Mouse (Mus musculus): Measurements from ENCODE around the gene Nap1l5. TPM values are rescaled to one million over a fixed set of nuclear protein-coding genes. Genes with fewer than 3 reads are reported as not detected.

Gene Nap1l5
- total and polyA plus RNA-seq, 3 experiments, result not detected

DNA sequence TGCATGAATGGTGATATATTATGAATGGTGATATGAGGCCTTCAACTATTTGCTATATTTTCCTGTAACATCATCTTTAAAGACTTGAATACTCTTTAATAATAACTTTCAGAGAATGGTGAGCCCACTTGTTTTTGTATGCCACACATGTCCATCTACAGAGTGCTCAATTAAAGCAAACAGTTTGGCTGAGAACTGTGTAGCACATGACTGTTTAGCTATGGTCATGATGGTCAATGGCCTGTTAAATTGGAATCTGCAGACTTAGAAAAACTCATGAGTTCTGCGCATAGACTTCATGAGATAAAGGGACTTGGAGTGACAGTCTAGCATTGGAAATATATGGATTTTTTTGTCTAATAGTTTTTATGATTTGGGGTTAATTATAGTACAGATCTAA is 43.5 kb upstream of the Nap1l5 start:
- Histone ChIP-seq H3K27me3 (replicated peaks) (no peaks in the 10 kb centered on the region), H3K36me3 (replicated peaks in 1 of 2; ENCODE audit: control insufficient read depth in 1 of 2, insufficient read depth in 1 of 2, low read length in 1 of 2) (no peaks in the 10 kb centered on the region), H3K27ac (ENCODE audit: insufficient read depth, low read depth) (no peak overlapping the region), H3K79me2 (replicated peaks; ENCODE audit: control insufficient read depth, extremely low read depth, insufficient read depth, poor library complexity, severe bottlenecking) (no peaks in the 10 kb centered on the region), H3K9me3 (replicated peaks; ENCODE audit: low read length) (no peaks in the 10 kb centered on the region), H3K4me1 (ENCODE audit: control insufficient read depth in 1 of 2, insufficient read depth in 2 of 2) (no peaks in the 10 kb centered on the region; a peak in 1 of 4 replicates), H3K4me3 (replicated peaks in 1 of 3; ENCODE audit: low read depth in 2 of 3, low read length in 2 of 3, poor library complexity in 1 of 3) (no peak overlapping the region), H3K4me2 (ENCODE audit: insufficient read depth, low read depth, poor library complexity, severe bottlenecking) (no peak overlapping the region), H3K9ac (ENCODE audit: insufficient read depth, low read depth) (no peak overlapping the region)
- no peak for DNase-seq (ENCODE audit: extremely low read depth)
- in situ Hi-C loops (cut with MboI; ENCODE audit: low pct_ligation_motif_present, low pct_unique_long_range_greater_than_20kb, low sequenced_read_pairs) (no loop called here), dilution Hi-C loops (cut with MboI; ENCODE audit: extremely low pct_ligation_motif_present, extremely low pct_unique_long_range_greater_than_20kb, low sequenced_read_pairs) (no loop called here)
- TF ChIP-seq UBTF (IDR thresholded peaks at IDR 0.05; ENCODE audit: low read depth, low read length) (no peak), CTCF (conservative IDR thresholded peaks at IDR 0.05 in 1 of 2, IDR thresholded peaks at IDR 0.05 in 1 of 2; ENCODE audit: low read depth in 2 of 2, low read length in 2 of 2) (no peak), CHD1 (IDR thresholded peaks at IDR 0.05; ENCODE audit: low read depth, low read length) (no peak), IRF4 (IDR thresholded peaks at IDR 0.05; ENCODE audit: low read depth, low read length) (no peak), ZKSCAN1 (IDR thresholded peaks at IDR 0.05; ENCODE audit: borderline replicate concordance, low read depth, low read length) (no peak), MAFK (IDR thresholded peaks at IDR 0.05; ENCODE audit: insufficient replicate concordance, low read length) (no peak), MYC (IDR thresholded peaks at IDR 0.05; ENCODE audit: low read depth, low read length) (no peak), BHLHE40 (IDR thresholded peaks at IDR 0.05; ENCODE audit: low read depth, low read length) (no peak), JUND (conservative IDR thresholded peaks at IDR 0.05; ENCODE audit: low read depth, low read length) (no peak), NRF1 (IDR thresholded peaks at IDR 0.05; ENCODE audit: low read depth, low read length) (no peak), ETS1 (conservative IDR thresholded peaks at IDR 0.05; ENCODE audit: low read depth, low read length) (no peak), E2F4 (IDR thresholded peaks at IDR 0.05; ENCODE audit: insufficient replicate concordance, low read depth, low read length) (no peak), NELFE (IDR thresholded peaks at IDR 0.05; ENCODE audit: low read depth, low read length) (no peak), POLR2A (IDR thresholded peaks at IDR 0.05; ENCODE audit: low read depth, low read length) (no peak), EP300 (IDR thresholded peaks at IDR 0.05; ENCODE audit: low read length) (no peak)

DNA sequence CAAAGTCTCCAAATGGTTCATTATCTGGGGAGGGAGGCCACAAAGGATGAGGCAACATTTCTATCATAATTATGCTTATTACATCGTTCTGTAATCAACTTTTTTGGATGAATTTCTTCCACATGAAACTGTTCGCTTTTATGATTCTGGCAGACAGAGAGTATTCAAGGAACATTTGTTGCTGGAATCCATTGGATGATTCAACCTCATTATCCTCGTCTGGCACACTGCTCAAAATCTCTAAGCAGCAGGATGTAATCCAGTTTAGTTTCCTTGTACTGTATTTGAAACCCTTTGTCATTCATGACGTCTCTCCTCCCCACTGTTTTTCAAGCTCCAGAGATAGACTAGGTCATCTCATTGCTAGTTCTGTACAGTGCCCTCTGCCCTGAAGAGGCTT is 40.0 kb upstream of the Nap1l5 start:
- Histone ChIP-seq H3K4me2 (ENCODE audit: insufficient read depth, low read depth, poor library complexity, severe bottlenecking) (no peak overlapping the region), H3K27me3 (replicated peaks) (no peaks in the 10 kb centered on the region), H3K79me2 (replicated peaks; ENCODE audit: control insufficient read depth, extremely low read depth, insufficient read depth, poor library complexity, severe bottlenecking) (no peaks in the 10 kb centered on the region), H3K36me3 (replicated peaks in 1 of 2; ENCODE audit: control insufficient read depth in 1 of 2, insufficient read depth in 1 of 2, low read length in 1 of 2) (no peaks in the 10 kb centered on the region), H3K4me1 (ENCODE audit: control insufficient read depth in 1 of 2, insufficient read depth in 2 of 2) (no peaks in the 10 kb centered on the region; a peak in 1 of 4 replicates), H3K9me3 (replicated peaks; ENCODE audit: low read length) (no peaks in the 10 kb centered on the region), H3K9ac (ENCODE audit: insufficient read depth, low read depth) (no peak overlapping the region), H3K4me3 (replicated peaks in 1 of 3; ENCODE audit: low read depth in 2 of 3, low read length in 2 of 3, poor library complexity in 1 of 3) (no peak overlapping the region), H3K27ac (ENCODE audit: insufficient read depth, low read depth) (no peak overlapping the region)
- DNase-seq (ENCODE audit: extremely low read depth), result no peak
- in situ Hi-C loops (cut with MboI; ENCODE audit: low pct_ligation_motif_present, low pct_unique_long_range_greater_than_20kb, low sequenced_read_pairs) (no loop called here), dilution Hi-C loops (cut with MboI; ENCODE audit: extremely low pct_ligation_motif_present, extremely low pct_unique_long_range_greater_than_20kb, low sequenced_read_pairs) (no loop called here)
- TF ChIP-seq HCFC1 (IDR thresholded peaks at IDR 0.05; ENCODE audit: low read depth, low read length) (no peak), JUN (IDR thresholded peaks at IDR 0.05; ENCODE audit: insufficient read depth, low read depth, low read length) (no peak), ZC3H11A (IDR thresholded peaks at IDR 0.05; ENCODE audit: low read depth, low read length) (no peak), ELF1 (IDR thresholded peaks at IDR 0.05; ENCODE audit: low read depth, low read length) (no peak), MXI1 (IDR thresholded peaks at IDR 0.05; ENCODE audit: low read depth, low read length) (no peak), PAX5 (IDR thresholded peaks at IDR 0.05; ENCODE audit: low read length) (no peak), TBP (conservative IDR thresholded peaks at IDR 0.05; ENCODE audit: low read depth, low read length) (no peak), CTCF (conservative IDR thresholded peaks at IDR 0.05 in 1 of 2, IDR thresholded peaks at IDR 0.05 in 1 of 2; ENCODE audit: low read depth in 2 of 2, low read length in 2 of 2) (no peak), ZMIZ1 (IDR thresholded peaks at IDR 0.05; ENCODE audit: low read depth, low read length) (no peak), NRF1 (IDR thresholded peaks at IDR 0.05; ENCODE audit: low read depth, low read length) (no peak), MAZ (IDR thresholded peaks at IDR 0.05; ENCODE audit: low read depth, low read length) (no peak), NELFE (IDR thresholded peaks at IDR 0.05; ENCODE audit: low read depth, low read length) (no peak), E2F4 (IDR thresholded peaks at IDR 0.05; ENCODE audit: insufficient replicate concordance, low read depth, low read length) (no peak)

Measured in CH12.LX (cell line).